45 mouse cellular contexts compared by ENCODE assay signal in the genomic region with DNA sequence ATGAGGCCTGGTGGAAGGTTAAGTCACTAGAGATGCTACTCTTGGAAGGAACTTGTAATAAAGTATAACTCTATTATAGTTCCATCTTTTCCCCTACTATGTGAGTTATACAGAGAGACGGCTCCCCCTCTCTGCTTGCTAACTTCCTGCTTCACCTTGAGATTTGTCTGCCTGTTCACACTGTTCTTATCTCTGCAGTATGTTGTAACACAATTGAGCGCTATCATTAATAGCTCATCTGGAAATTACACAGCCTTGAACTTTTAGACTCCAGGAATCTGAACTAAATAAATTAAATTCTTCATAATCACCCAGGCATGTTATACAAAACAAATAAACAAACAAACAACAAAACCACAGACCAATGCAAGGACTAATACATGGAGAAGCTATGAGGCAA. TPM values are rescaled to one million over a fixed set of nuclear protein-coding genes. Genes with fewer than 3 reads are reported as not detected.
"Had no signal": no experiment of that assay in that cellular context is flagged by ENCODE, and none has a peak within 500 bp of the region (broad histone marks: within the 10 kb centered on the region; RNA-seq: fewer than 3 reads in every experiment).

No protein-coding gene starts in this region.

- ATAC-seq: hindbrain, embryonic 16.5 days; hindbrain, postnatal 0 days; inflammation-experienced regulatory T-cells, adult 6 months had no signal

- H3K4me1 ChIP-seq: heart, embryonic 10.5 days; heart, embryonic 12.5 days; heart, embryonic 13.5 days; heart, embryonic 15.5 days; hindbrain, embryonic 10.5 days; hindbrain, embryonic 12.5 days; hindbrain, embryonic 13.5 days; hindbrain, embryonic 15.5 days; kidney, embryonic 15.5 days had no signal

- H3K36me3 ChIP-seq: heart, embryonic 10.5 days; heart, embryonic 12.5 days; heart, embryonic 13.5 days; heart, embryonic 15.5 days; hindbrain, embryonic 10.5 days; hindbrain, embryonic 12.5 days; hindbrain, embryonic 13.5 days; hindbrain, embryonic 15.5 days; kidney, embryonic 15.5 days had no signal

- H3K27ac ChIP-seq: heart, adult 2 months; heart, embryonic 10.5 days; heart, embryonic 13.5 days; heart, embryonic 15.5 days; hindbrain, embryonic 10.5 days; hindbrain, embryonic 12.5 days; hindbrain, embryonic 13.5 days; hindbrain, embryonic 14.5 days; hindbrain, embryonic 15.5 days; hindbrain, postnatal 0 days; kidney, embryonic 15.5 days; kidney, postnatal 0 days; layer of hippocampus, adult 2 months had no signal

- H3K4me3 ChIP-seq: heart, adult 2 months; heart, embryonic 10.5 days; heart, embryonic 12.5 days; heart, embryonic 13.5 days; heart, embryonic 15.5 days; hindbrain, embryonic 10.5 days; hindbrain, embryonic 12.5 days; hindbrain, embryonic 13.5 days; hindbrain, embryonic 15.5 days; kidney, embryonic 15.5 days; layer of hippocampus, adult 2 months had no signal

- DNase-seq: heart, adult 2 months; heart, postnatal 10 days; heart, postnatal 14 days; heart, postnatal 36 days; heart, postnatal 4 days; kidney, adult 11 months; kidney, adult 18-20 months; kidney, adult 2 months; kidney, adult 8-10 months; kidney, adult 9 months; kidney, postnatal 10 days; kidney, postnatal 14 days; kidney, postnatal 25 days; kidney, postnatal 36 days; kidney, postnatal 4 days; layer of hippocampus, adult 9-11 months; layer of hippocampus, postnatal 36 days had no signal

- H3K4me2 ChIP-seq: heart, embryonic 11.5 days; heart, embryonic 12.5 days; heart, embryonic 13.5 days; heart, embryonic 15.5 days; hindbrain, embryonic 12.5 days; hindbrain, embryonic 13.5 days; hindbrain, embryonic 14.5 days; hindbrain, embryonic 15.5 days; kidney, embryonic 15.5 days had no signal

- H3K27me3 ChIP-seq: heart, embryonic 12.5 days; heart, embryonic 13.5 days; heart, embryonic 15.5 days; hindbrain, embryonic 12.5 days; hindbrain, embryonic 13.5 days; hindbrain, embryonic 15.5 days; kidney, embryonic 15.5 days had no signal

- H3K9ac ChIP-seq: heart, embryonic 12.5 days; heart, embryonic 13.5 days; heart, embryonic 15.5 days; hindbrain, embryonic 12.5 days; hindbrain, embryonic 13.5 days; hindbrain, embryonic 14.5 days; hindbrain, embryonic 15.5 days; kidney, embryonic 15.5 days had no signal

- H3K9me3 ChIP-seq: heart, embryonic 10.5 days; heart, embryonic 12.5 days; heart, embryonic 13.5 days; heart, embryonic 15.5 days; hindbrain, embryonic 10.5 days; hindbrain, embryonic 12.5 days; hindbrain, embryonic 13.5 days; hindbrain, embryonic 15.5 days; kidney, embryonic 15.5 days had no signal

RNA-seq across cellular contexts. Expression of gene Ces1e, which starts 16.6 kb away (rescaled TPM):
- total RNA-seq: hematopoietic stem cell, adult 5-6 weeks; hindbrain, postnatal 0 days; layer of hippocampus, adult 18-20 months; layer of hippocampus, adult 2 months; layer of hippocampus, adult 8-10 months; layer of hippocampus, postnatal 10 days; layer of hippocampus, postnatal 14 days; layer of hippocampus, postnatal 25 days; layer of hippocampus, postnatal 36 days; left cerebral cortex, adult 18-20 months had no signal
- polyA plus RNA-seq: heart, embryonic 10.5 days; heart, embryonic 11.5 days; heart, embryonic 13.5 days; hindbrain, embryonic 10.5 days; hindbrain, embryonic 11.5 days; hindbrain, embryonic 12.5 days; hindbrain, embryonic 13.5 days; hindbrain, embryonic 14.5 days; hindbrain, embryonic 15.5 days; hindbrain, embryonic 16.5 days; hindbrain, postnatal 0 days; inflammation-experienced regulatory T-cells, adult 6 months; kidney, embryonic 14.5 days had no signal

RNA-seq across cellular contexts. Expression of gene Ces1f, which starts 33.5 kb away (rescaled TPM):
- total RNA-seq: heart, postnatal 4 days; hematopoietic stem cell, adult 5-6 weeks; hindbrain, postnatal 0 days; layer of hippocampus, adult 18-20 months; layer of hippocampus, adult 2 months; layer of hippocampus, adult 8-10 months; layer of hippocampus, postnatal 10 days; layer of hippocampus, postnatal 14 days; layer of hippocampus, postnatal 25 days; layer of hippocampus, postnatal 36 days; left cerebral cortex, adult 18-20 months had no signal
- polyA plus RNA-seq: heart, embryonic 10.5 days; heart, embryonic 11.5 days; heart, embryonic 12.5 days; heart, embryonic 14.5 days; heart, postnatal 0 days; hindbrain, embryonic 10.5 days; hindbrain, embryonic 11.5 days; hindbrain, embryonic 12.5 days; hindbrain, embryonic 13.5 days; hindbrain, embryonic 14.5 days; hindbrain, embryonic 15.5 days; hindbrain, embryonic 16.5 days; hindbrain, postnatal 0 days; inflammation-experienced regulatory T-cells, adult 6 months; intestine, embryonic 14.5 days; kidney, embryonic 14.5 days; kidney, embryonic 15.5 days had no signal

RNA-seq across cellular contexts. Expression of gene Ces1d, which starts 48.4 kb away (rescaled TPM):
- total RNA-seq: hematopoietic stem cell, adult 5-6 weeks; hindbrain, postnatal 0 days; layer of hippocampus, postnatal 10 days; layer of hippocampus, postnatal 14 days had no signal
- polyA plus RNA-seq: heart, embryonic 12.5 days; hindbrain, embryonic 11.5 days; hindbrain, embryonic 14.5 days; inflammation-experienced regulatory T-cells, adult 6 months had no signal
